Mouse (Mus musculus): Measurements from ENCODE around the gene Mrpl24. TPM values are rescaled to one million over a fixed set of nuclear protein-coding genes. Genes with fewer than 3 reads are reported as not detected.
A peak's percentile ranks its signal among the peaks of the same experiment; 100 is the strongest.
"Not testable (repeated sequence)": the region's sequence is repeated elsewhere in the genome, so short reads cannot be mapped to it uniquely, and the experiment has no call there.

The Mrpl24 gene
- polyA plus RNA-seq, 1 experiment from 2014 or later = 71.3 TPM

- H3K4me1 ChIP-seq = peaks cover 17% of the 10 kb centered on the region
- no peak overlapping the region for H3K4me3 ChIP-seq
- DNase-seq (ENCODE audit: low spot score) = peak; percentile 94
- H3K27ac ChIP-seq = peak overlapping the region; percentile 76; the same call in 1 of the 2 replicates
- WGBS = 7% methylated on average over 1 of the region's 1 CpGs
- H3K27me3 ChIP-seq (ENCODE audit: insufficient read depth, poor library complexity, severe bottlenecking) = no peaks in the 10 kb centered on the region
- no peaks in the 10 kb centered on the region for H3K9me3 ChIP-seq
- no peaks in the 10 kb centered on the region for H3K36me3 ChIP-seq
These were observed 18.2 kb upstream of the Mrpl24 start for GRCm38 (mm10) chr3:87901036-87901624.

GRCm38 (mm10) chr3:87901959-87902358 is 17.3 kb upstream of the Mrpl24 start:
- 73% methylated on average over 6 of the region's 6 CpGs for WGBS
- peaks cover 17% of the 10 kb centered on the region for H3K4me1 ChIP-seq
- H3K27me3 ChIP-seq (ENCODE audit: insufficient read depth, poor library complexity, severe bottlenecking); H3K36me3 ChIP-seq; H3K9me3 ChIP-seq; DNase-seq (ENCODE audit: low spot score); H3K4me3 ChIP-seq: not testable (repeated sequence)
- peak overlapping the region; percentile 76; the same call in 1 of the 2 replicates for H3K27ac ChIP-seq

- Histone ChIP-seq H3K9me3 (no peaks in the 10 kb centered on the region), H3K4me3 (no peak overlapping the region), H3K27ac (peak overlapping the region; percentile 50; the same call in 1 of the 2 replicates), H3K4me1 (peaks cover 30% of the 10 kb centered on the region), H3K36me3 (no peaks in the 10 kb centered on the region), H3K27me3 (ENCODE audit: insufficient read depth, poor library complexity, severe bottlenecking) (no peaks in the 10 kb centered on the region)
- DNase-seq (ENCODE audit: low spot score) = no peak
- WGBS = 56% methylated on average over 5 of the region's 5 CpGs
These were observed 15.5 kb upstream of the Mrpl24 start for GRCm38 (mm10) chr3:87903821-87904220.

- H3K4me1 ChIP-seq = peaks cover 47% of the 10 kb centered on the region
- peak; percentile 98 for DNase-seq (ENCODE audit: low spot score)
- peak within 1 kb of the TSS; percentile 99 for H3K27ac ChIP-seq
- peak within 1 kb of the TSS; percentile 89 for H3K4me3 ChIP-seq
- H3K9me3 ChIP-seq = no peaks in the 10 kb centered on the region
- WGBS = 3% methylated on average over 57 of the region's 57 CpGs
- 0 out of 2 replicates have a peak, but pooled peaks cover 4% of the 10 kb centered on the region for H3K36me3 ChIP-seq
- no peaks in the 10 kb centered on the region for H3K27me3 ChIP-seq (ENCODE audit: insufficient read depth, poor library complexity, severe bottlenecking)
These were observed 13.3 kb upstream of the Mrpl24 start, which contains the start of gene Hdgf for GRCm38 (mm10) chr3:87905880-87906485. TSS of gene Hdgf (plus strand) at chr3:87906321.

- Histone ChIP-seq H3K9me3 (no peaks in the 10 kb centered on the region), H3K27me3 (ENCODE audit: insufficient read depth, poor library complexity, severe bottlenecking) (no peaks in the 10 kb centered on the region), H3K36me3 (0 out of 2 replicates have a peak, but pooled peaks cover 6% of the 10 kb centered on the region), H3K4me3 (peak overlapping the region; percentile 89), H3K27ac (peak overlapping the region; percentile 99), H3K4me1 (peaks cover 45% of the 10 kb centered on the region)
- no peak for DNase-seq (ENCODE audit: low spot score)
- under 1% methylated on average over 47 of the region's 47 CpGs for WGBS
These were observed 12.7 kb upstream of the Mrpl24 start for GRCm38 (mm10) chr3:87906601-87906980.

- Histone ChIP-seq H3K36me3 (0 out of 2 replicates have a peak, but pooled peaks cover 6% of the 10 kb centered on the region), H3K4me1 (peaks cover 43% of the 10 kb centered on the region), H3K9me3 (no peaks in the 10 kb centered on the region), H3K27ac (peak overlapping the region; percentile 99), H3K27me3 (ENCODE audit: insufficient read depth, poor library complexity, severe bottlenecking) (no peaks in the 10 kb centered on the region), H3K4me3 (peak overlapping the region; percentile 89)
- DNase-seq (ENCODE audit: low spot score) = peak; percentile 89
- under 1% methylated on average over 27 of the region's 27 CpGs for WGBS
These were observed 12.1 kb upstream of the Mrpl24 start for GRCm38 (mm10) chr3:87906981-87907857.

- Histone ChIP-seq H3K4me1 (peaks cover 43% of the 10 kb centered on the region), H3K4me3 (peak overlapping the region; percentile 89), H3K27me3 (ENCODE audit: insufficient read depth, poor library complexity, severe bottlenecking) (no peaks in the 10 kb centered on the region), H3K36me3 (peaks cover 8% of the 10 kb centered on the region; the same call in 1 of the 2 replicates), H3K27ac (peak overlapping the region; percentile 99), H3K9me3 (no peaks in the 10 kb centered on the region)
- DNase-seq (ENCODE audit: low spot score) = no peak
- WGBS = 3% methylated on average over 1 of the region's 1 CpGs
These were observed 11.4 kb upstream of the Mrpl24 start for GRCm38 (mm10) chr3:87907906-87908305.

GRCm38 (mm10) chr3:87909381-87909780 is 9.9 kb upstream of the Mrpl24 start:
- Histone ChIP-seq H3K27me3 (ENCODE audit: insufficient read depth, poor library complexity, severe bottlenecking) (no peaks in the 10 kb centered on the region), H3K9me3 (no peaks in the 10 kb centered on the region), H3K27ac (peak overlapping the region; percentile 99), H3K4me3 (peak overlapping the region; percentile 89), H3K36me3 (peaks cover 23% of the 10 kb centered on the region), H3K4me1 (peaks cover 43% of the 10 kb centered on the region)
- DNase-seq (ENCODE audit: low spot score) = no peak
- WGBS = 80% methylated on average over 2 of the region's 2 CpGs

GRCm38 (mm10) chr3:87909874-87910273 is 9.4 kb upstream of the Mrpl24 start:
- no peaks in the 10 kb centered on the region for H3K27me3 ChIP-seq (ENCODE audit: insufficient read depth, poor library complexity, severe bottlenecking)
- no peaks in the 10 kb centered on the region for H3K9me3 ChIP-seq
- peak overlapping the region; percentile 99 for H3K27ac ChIP-seq
- H3K4me1 ChIP-seq = peaks cover 43% of the 10 kb centered on the region
- 10% methylated on average over 4 of the region's 4 CpGs for WGBS
- no peak for DNase-seq (ENCODE audit: low spot score)
- peaks cover 27% of the 10 kb centered on the region for H3K36me3 ChIP-seq
- H3K4me3 ChIP-seq = peak overlapping the region; percentile 89

GRCm38 (mm10) chr3:87910573-87911141 is 8.6 kb upstream of the Mrpl24 start:
- Histone ChIP-seq H3K27me3 (ENCODE audit: insufficient read depth, poor library complexity, severe bottlenecking) (no peaks in the 10 kb centered on the region), H3K36me3 (peaks cover 35% of the 10 kb centered on the region), H3K4me1 (peaks cover 43% of the 10 kb centered on the region), H3K9me3 (no peaks in the 10 kb centered on the region), H3K4me3 (peak overlapping the region; percentile 89), H3K27ac (peak overlapping the region; percentile 99)
- WGBS = 3% methylated on average over 12 of the region's 12 CpGs
- DNase-seq (ENCODE audit: low spot score) = peak; percentile 91

GRCm38 (mm10) chr3:87913491-87913890 is 5.8 kb upstream of the Mrpl24 start:
- Histone ChIP-seq H3K4me1 (peaks cover 29% of the 10 kb centered on the region), H3K27me3 (ENCODE audit: insufficient read depth, poor library complexity, severe bottlenecking) (no peaks in the 10 kb centered on the region), H3K27ac (0 out of 2 replicates have a peak overlapping the region, but pooled peaks have one; percentile 17), H3K36me3 (peaks cover 57% of the 10 kb centered on the region), H3K4me3 (no peak overlapping the region), H3K9me3 (no peaks in the 10 kb centered on the region)
- no peak for DNase-seq (ENCODE audit: low spot score)
- 85% methylated on average over 7 of the region's 7 CpGs for WGBS

- H3K36me3 ChIP-seq = peaks cover 57% of the 10 kb centered on the region
- WGBS = 91% methylated on average over 10 of the region's 10 CpGs
- DNase-seq (ENCODE audit: low spot score) = no peak
These were observed 5.4 kb upstream of the Mrpl24 start for GRCm38 (mm10) chr3:87913891-87914290.

More at GRCm38 (mm10) chr3:87913891-87914290, 5.4 kb upstream of the Mrpl24 start:
- H3K9me3 ChIP-seq = no peaks in the 10 kb centered on the region
- no peaks in the 10 kb centered on the region for H3K27me3 ChIP-seq (ENCODE audit: insufficient read depth, poor library complexity, severe bottlenecking)
- H3K4me1 ChIP-seq = peaks cover 25% of the 10 kb centered on the region
- no peak overlapping the region for H3K4me3 ChIP-seq
- 0 out of 2 replicates have a peak overlapping the region, but pooled peaks have one; percentile 17 for H3K27ac ChIP-seq
